Mouse (Mus musculus) urinary bladder, adult 2 months (tissue): ENCODE data around the gene 1700029H14Rik. TPM values are rescaled to one million over a fixed set of nuclear protein-coding genes. Genes with fewer than 3 reads are reported as not detected.

Experiments used
- DNase-seq: peaks from one replicate; pipeline ENCODE4 v3.0.0; 2022; ENCODE audit warnings: low spot score
- polyA plus RNA-seq: library from polyadenylated mRNA; depleted of rRNA; stranded (reverse); fragments of >200 nt; gene quantifications from 2 replicates; pipeline ENCODE4 v1.2.3, GENCODE M21; 2012

Gene 1700029H14Rik
- polyA plus RNA-seq, 1 experiment, result 0.04 TPM

GRCm38 (mm10) chr8:13541526-13541925, 20.7 kb downstream of the 1700029H14Rik start:
- no peak for DNase-seq

GRCm38 (mm10) chr8:13540122-13540521, 22.1 kb downstream of the 1700029H14Rik start:
- no peak for DNase-seq

- DNase-seq, result no peak
These were observed 23.4 kb downstream of the 1700029H14Rik start for GRCm38 (mm10) chr8:13538821-13539220.

- no peak for DNase-seq
These were observed 25.2 kb downstream of the 1700029H14Rik start for GRCm38 (mm10) chr8:13537102-13537501.

- DNase-seq, result no peak
These were observed 29.1 kb downstream of the 1700029H14Rik start for GRCm38 (mm10) chr8:13533123-13533522.

- DNase-seq, result no peak
These were observed 30.6 kb downstream of the 1700029H14Rik start for GRCm38 (mm10) chr8:13531602-13532171.

GRCm38 (mm10) chr8:13530941-13531340, 31.3 kb downstream of the 1700029H14Rik start:
- DNase-seq, result peak; percentile 49

- DNase-seq, result no peak
These were observed 31.9 kb downstream of the 1700029H14Rik start for GRCm38 (mm10) chr8:13530401-13530800.

GRCm38 (mm10) chr8:13529891-13530316, 32.4 kb downstream of the 1700029H14Rik start:
- DNase-seq, result peak; percentile 43

GRCm38 (mm10) chr8:13529011-13529840, 33.0 kb downstream of the 1700029H14Rik start:
- no peak for DNase-seq

- DNase-seq, result no peak
These were observed 40.9 kb downstream of the 1700029H14Rik start for GRCm38 (mm10) chr8:13521392-13521791.

GRCm38 (mm10) chr8:13520349-13520748, 41.9 kb downstream of the 1700029H14Rik start:
- no peak for DNase-seq

GRCm38 (mm10) chr8:13519503-13519902, 42.8 kb downstream of the 1700029H14Rik start:
- no peak for DNase-seq

- no peak for DNase-seq
These were observed 44.9 kb downstream of the 1700029H14Rik start for GRCm38 (mm10) chr8:13517284-13517781.

- no peak for DNase-seq
These were observed 45.5 kb downstream of the 1700029H14Rik start for GRCm38 (mm10) chr8:13516728-13517127.

- DNase-seq, result no peak
These were observed 46.2 kb downstream of the 1700029H14Rik start for GRCm38 (mm10) chr8:13516011-13516442.

- no peak for DNase-seq
These were observed 48.5 kb downstream of the 1700029H14Rik start for GRCm38 (mm10) chr8:13513556-13514370.

GRCm38 (mm10) chr8:13512677-13513076, 49.6 kb downstream of the 1700029H14Rik start:
- DNase-seq, result no peak

GRCm38 (mm10) chr8:13512016-13512415, 50.2 kb downstream of the 1700029H14Rik start:
- DNase-seq, result no peak

GRCm38 (mm10) chr8:13507284-13507937, 54.9 kb downstream of the 1700029H14Rik start:
- no peak for DNase-seq

GRCm38 (mm10) chr8:13506849-13507248, 55.4 kb downstream of the 1700029H14Rik start:
- DNase-seq, result peak; percentile 84
